Mouse (Mus musculus) C2C12 (cell line): ENCODE data around the gene Pde8a. TPM values are rescaled to one million over a fixed set of nuclear protein-coding genes. Genes with fewer than 3 reads are reported as not detected.
A peak's percentile ranks its signal among the peaks of the same experiment; 100 is the strongest.

Source experiments
- H3K27me3 ChIP-seq: one replicate; pipeline ENCODE4 v1.6.1; 2011; ENCODE audit not compliant: control insufficient read depth, insufficient read depth, insufficient read length
- H3K36me3 ChIP-seq: one replicate; pipeline ENCODE4 v1.6.1; 2011; ENCODE audit not compliant: control insufficient read depth, insufficient read depth
- H3K4me3 ChIP-seq: one replicate; pipeline ENCODE4 v1.5.1; 2011; ENCODE audit warnings: mild to moderate bottlenecking, control low read depth; ENCODE audit not compliant: poor library complexity, insufficient read depth, severe bottlenecking
- H3K79me2 ChIP-seq: one replicate; pipeline ENCODE4 v1.6.1; 2011; ENCODE audit not compliant: control insufficient read depth, insufficient read depth
- H3K79me3 ChIP-seq: one replicate; pipeline ENCODE4 v1.6.1; 2011; ENCODE audit warnings: low read depth, control low read depth
- H3ac ChIP-seq: one replicate; pipeline ENCODE3; 2011; ENCODE audit warnings: low read depth; ENCODE audit not compliant: control insufficient read depth, insufficient read length
- CEBPB ChIP-seq: IDR thresholded peaks from one replicate; pipeline ENCODE4 v1.6.1; 2011; ENCODE audit warnings: low read depth, mild to moderate bottlenecking, control low read depth, moderate library complexity
- CTCF ChIP-seq: IDR thresholded peaks from one replicate; pipeline ENCODE4 v1.5.1; 2011; ENCODE audit not compliant: control insufficient read depth, insufficient read depth, insufficient read length
- FOSL1 ChIP-seq: IDR thresholded peaks from one replicate; pipeline ENCODE4 v1.8.0; 2011; ENCODE audit warnings: mild to moderate bottlenecking, low read length; ENCODE audit not compliant: poor library complexity, insufficient read depth, severe bottlenecking
- MAX ChIP-seq: IDR thresholded peaks from one replicate; pipeline ENCODE4 v1.6.1; 2011; ENCODE audit warnings: mild to moderate bottlenecking, control low read depth
- MYOD1 ChIP-seq: IDR thresholded peaks from one replicate; pipeline ENCODE4 v1.6.1; 2011; ENCODE audit warnings: low read depth; ENCODE audit not compliant: control insufficient read depth, insufficient read length
- MYOG ChIP-seq: IDR thresholded peaks from one replicate; pipeline ENCODE4 v1.6.1; 2011; ENCODE audit not compliant: control insufficient read depth, insufficient read length; ENCODE audit errors: extremely low read depth
- USF1 ChIP-seq: IDR thresholded peaks from one replicate; pipeline ENCODE4 v1.6.1; 2011; ENCODE audit warnings: low read depth, mild to moderate bottlenecking, control low read depth, moderate library complexity
- polyA plus RNA-seq: library from polyadenylated mRNA; unstranded; fragments of >200 nt; fragmentation: generic; extraction: Trizol; gene quantifications from one replicate; pipeline ENCODE4 v1.2.1, GENCODE M21; 2012; ENCODE audit warnings: missing spikeins

The Pde8a gene
- polyA plus RNA-seq, 1 experiment = 2.1 TPM

GRCm38 (mm10) chr7:81189180-81189579, 24.2 kb upstream of the Pde8a start:
- Histone ChIP-seq H3K79me3 (no peaks in the 10 kb centered on the region), H3K36me3 (no peaks in the 10 kb centered on the region), H3K79me2 (no peaks in the 10 kb centered on the region), H3K4me3 (no peak overlapping the region), H3ac (no peak overlapping the region), H3K27me3 (no peaks in the 10 kb centered on the region)
- TF ChIP-seq FOSL1 (no peak), MYOG (no peak), MAX (no peak), MYOD1 (no peak), CTCF (no peak), USF1 (no peak), CEBPB (no peak)

GRCm38 (mm10) chr7:81195509-81195908, 17.9 kb upstream of the Pde8a start:
- H3K36me3 ChIP-seq = no peaks in the 10 kb centered on the region
- no peaks in the 10 kb centered on the region for H3K79me2 ChIP-seq
- no peaks in the 10 kb centered on the region for H3K27me3 ChIP-seq
- peak; percentile 11 for TF ChIP-seq MYOD1
- TF ChIP-seq CEBPB = peak; percentile 1
- no peak for TF ChIP-seq CTCF
- peak; percentile 40 for TF ChIP-seq USF1
- H3K79me3 ChIP-seq = no peaks in the 10 kb centered on the region
- H3ac ChIP-seq = no peak overlapping the region
- H3K4me3 ChIP-seq = no peak overlapping the region

- H3K4me3 ChIP-seq = no peak overlapping the region
- no peak overlapping the region for H3ac ChIP-seq
- H3K27me3 ChIP-seq = no peaks in the 10 kb centered on the region
- H3K79me3 ChIP-seq = no peaks in the 10 kb centered on the region
- no peaks in the 10 kb centered on the region for H3K36me3 ChIP-seq
- H3K79me2 ChIP-seq = no peaks in the 10 kb centered on the region
- TF ChIP-seq CTCF (no peak), CEBPB (no peak), MAX (no peak)
Measured at GRCm38 (mm10) chr7:81196796-81197195, 16.6 kb upstream of the Pde8a start.

- no peaks in the 10 kb centered on the region for H3K36me3 ChIP-seq
- H3K79me2 ChIP-seq = no peaks in the 10 kb centered on the region
- no peaks in the 10 kb centered on the region for H3K79me3 ChIP-seq
- H3K27me3 ChIP-seq = no peaks in the 10 kb centered on the region
- H3K4me3 ChIP-seq = no peak overlapping the region
- H3ac ChIP-seq = no peak overlapping the region
- TF ChIP-seq CEBPB (no peak), MYOD1 (peak; percentile 95), USF1 (no peak), CTCF (no peak), FOSL1 (no peak), MYOG (no peak), MAX (peak; percentile 57)
Measured at GRCm38 (mm10) chr7:81198538-81198937, 14.9 kb upstream of the Pde8a start.

- no peaks in the 10 kb centered on the region for H3K36me3 ChIP-seq
- no peaks in the 10 kb centered on the region for H3K79me2 ChIP-seq
- H3K27me3 ChIP-seq = no peaks in the 10 kb centered on the region
- no peak for TF ChIP-seq USF1
- TF ChIP-seq CEBPB = peak; percentile 50
- no peaks in the 10 kb centered on the region for H3K79me3 ChIP-seq
- H3K4me3 ChIP-seq = no peak overlapping the region
- no peak overlapping the region for H3ac ChIP-seq
Measured at GRCm38 (mm10) chr7:81199109-81199508, 14.3 kb upstream of the Pde8a start.

- Histone ChIP-seq H3K79me3 (no peaks in the 10 kb centered on the region), H3K27me3 (no peaks in the 10 kb centered on the region), H3ac (no peak overlapping the region), H3K4me3 (no peak overlapping the region), H3K79me2 (no peaks in the 10 kb centered on the region), H3K36me3 (no peaks in the 10 kb centered on the region)
- no peak for TF ChIP-seq CEBPB
- TF ChIP-seq MAX = no peak
- TF ChIP-seq FOSL1 = no peak
- TF ChIP-seq MYOD1 = no peak
- TF ChIP-seq MYOG = no peak
- no peak for TF ChIP-seq CTCF
- no peak for TF ChIP-seq USF1
Measured at GRCm38 (mm10) chr7:81199757-81200156, 13.6 kb upstream of the Pde8a start.
